ENCODE assay signal across 23 mouse cellular contexts in the genomic region with DNA sequence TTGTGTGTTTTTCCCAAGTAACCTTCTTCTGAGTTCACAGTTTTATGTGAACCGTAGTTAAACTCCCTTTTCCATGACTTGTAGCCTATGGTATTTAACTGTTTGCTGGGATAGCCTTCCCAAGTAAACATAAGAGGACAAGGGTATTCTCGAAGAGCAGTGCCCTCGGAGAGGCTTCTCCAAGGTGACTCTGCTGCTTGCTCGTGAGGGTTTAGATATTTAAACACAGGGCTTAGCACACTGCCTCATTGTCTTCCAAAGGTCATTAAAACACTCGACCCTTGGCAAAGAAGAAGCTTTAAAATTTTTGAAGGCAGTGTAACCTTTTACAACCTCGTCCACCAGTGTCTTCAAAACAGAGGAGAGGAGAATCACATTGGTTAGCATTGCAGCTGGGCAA.
DNase-seq lines count a peak whose midpoint lies in the region; ATAC-seq lines count a peak whose summit lies in the region.
"Had no signal": no experiment of that assay in that cellular context is flagged by ENCODE, and none has a peak within 500 bp of the region (broad histone marks: within the 10 kb centered on the region; RNA-seq: fewer than 3 reads in every experiment).

No protein-coding gene starts in this region.

- no peaks in the 10 kb centered on the region for H3K36me3 ChIP-seq in heart, embryonic 11.5 days (ENCODE audit: control insufficient read depth, insufficient read depth, low read length)
- no peaks in the 10 kb centered on the region; the same call in 1 of the 2 replicates for H3K36me3 ChIP-seq in kidney, embryonic 14.5 days (ENCODE audit: control insufficient read depth, insufficient read depth, low read length)
- H3K36me3 ChIP-seq in lung, embryonic 16.5 days (ENCODE audit: control insufficient read depth, insufficient read depth, low read length), result no peaks in the 10 kb centered on the region
- no peaks in the 10 kb centered on the region for H3K36me3 ChIP-seq in midbrain, embryonic 10.5 days
- H3K36me3 ChIP-seq: embryonic facial prominence, embryonic 12.5 days; liver, embryonic 13.5 days; midbrain, embryonic 15.5 days; neural tube, embryonic 15.5 days had no signal

- no peaks in the 10 kb centered on the region for H3K9me3 ChIP-seq in heart, embryonic 11.5 days (replicated peaks; ENCODE audit: control insufficient read depth, low read length)
- H3K9me3 ChIP-seq in kidney, embryonic 14.5 days (ENCODE audit: control insufficient read depth, low read length), result no peaks in the 10 kb centered on the region
- no peaks in the 10 kb centered on the region for H3K9me3 ChIP-seq in lung, embryonic 16.5 days (ENCODE audit: control insufficient read depth, low read length)
- H3K9me3 ChIP-seq in midbrain, embryonic 10.5 days (replicated peaks), result no peaks in the 10 kb centered on the region
- H3K9me3 ChIP-seq: embryonic facial prominence, embryonic 12.5 days; limb, embryonic 15.5 days; liver, embryonic 13.5 days; midbrain, embryonic 15.5 days; neural tube, embryonic 15.5 days had no signal

- WGBS in heart, embryonic 11.5 days (ENCODE audit: insufficient replicate concordance), result 36% methylated on average over 6 of the region's 6 CpGs
- 20% methylated on average over 6 of the region's 6 CpGs for WGBS in kidney, embryonic 14.5 days
- WGBS in lung, embryonic 16.5 days, result 30% methylated on average over 6 of the region's 6 CpGs
- WGBS in midbrain, embryonic 10.5 days, result 58% methylated on average over 6 of the region's 6 CpGs

- no peak overlapping the region for H3K4me3 ChIP-seq in heart, embryonic 11.5 days (ENCODE audit: low read depth, low read length)
- H3K4me3 ChIP-seq in kidney, embryonic 14.5 days (ENCODE audit: low read length), result no peak overlapping the region
- H3K4me3 ChIP-seq in lung, embryonic 16.5 days (ENCODE audit: low read length), result no peak overlapping the region
- no peak overlapping the region for H3K4me3 ChIP-seq in midbrain, embryonic 10.5 days
- H3K4me3 ChIP-seq: embryonic facial prominence, embryonic 12.5 days; limb, embryonic 15.5 days; liver, embryonic 13.5 days; midbrain, embryonic 15.5 days; neural tube, embryonic 15.5 days had no signal

- ATAC-seq in heart, embryonic 11.5 days (replicated peaks; ENCODE audit: insufficient number of reproducible peaks, low FRiP score, low TSS enrichment), result no peak
- ATAC-seq in kidney, embryonic 14.5 days (ENCODE audit: low FRiP score, low TSS enrichment), result no peak
- ATAC-seq in lung, embryonic 16.5 days (ENCODE audit: low read depth), result no peak
- ATAC-seq: forebrain, embryonic 14.5 days; hindbrain, embryonic 16.5 days; midbrain, embryonic 15.5 days had no signal

- H3K27me3 ChIP-seq in heart, embryonic 11.5 days (ENCODE audit: control insufficient read depth, insufficient read depth, low read length), result no peaks in the 10 kb centered on the region
- no peaks in the 10 kb centered on the region for H3K27me3 ChIP-seq in kidney, embryonic 14.5 days (ENCODE audit: control insufficient read depth, insufficient read depth, low read length)
- H3K27me3 ChIP-seq in lung, embryonic 16.5 days (ENCODE audit: control insufficient read depth, insufficient read depth, low read depth, low read length), result no peaks in the 10 kb centered on the region
- H3K27me3 ChIP-seq in midbrain, embryonic 10.5 days (ENCODE audit: low read depth, poor library complexity, severe bottlenecking), result no peaks in the 10 kb centered on the region
- H3K27me3 ChIP-seq: embryonic facial prominence, embryonic 12.5 days; limb, embryonic 15.5 days; liver, embryonic 13.5 days; midbrain, embryonic 15.5 days; neural tube, embryonic 15.5 days had no signal

- H3K27ac ChIP-seq in heart, embryonic 11.5 days (ENCODE audit: low read depth, low read length), result 0 out of 2 replicates have a peak overlapping the region, but pooled peaks have one; percentile 29
- H3K27ac ChIP-seq in kidney, embryonic 14.5 days (ENCODE audit: low read depth, low read length), result peak overlapping the region; percentile 24; the same call in 1 of the 2 replicates
- peak overlapping the region; percentile 3; the same call in 1 of the 2 replicates for H3K27ac ChIP-seq in lung, embryonic 16.5 days (ENCODE audit: low read length)
- no peak overlapping the region for H3K27ac ChIP-seq in midbrain, embryonic 10.5 days (replicated peaks)
- H3K27ac ChIP-seq: embryonic facial prominence, embryonic 12.5 days; limb, embryonic 15.5 days; liver, embryonic 13.5 days; midbrain, embryonic 15.5 days; neural tube, embryonic 15.5 days had no signal

- no peak overlapping the region for H3K9ac ChIP-seq in heart, embryonic 11.5 days (ENCODE audit: low read depth, low read length)
- no peak overlapping the region for H3K9ac ChIP-seq in kidney, embryonic 14.5 days (ENCODE audit: low read depth, low read length)
- no peak overlapping the region for H3K9ac ChIP-seq in lung, embryonic 16.5 days (ENCODE audit: low read length)
- H3K9ac ChIP-seq: embryonic facial prominence, embryonic 12.5 days; limb, embryonic 15.5 days; liver, embryonic 13.5 days; midbrain, embryonic 15.5 days; neural tube, embryonic 15.5 days had no signal

- no peaks in the 10 kb centered on the region for H3K4me1 ChIP-seq in heart, embryonic 11.5 days (ENCODE audit: control insufficient read depth, insufficient read depth, low read length)
- H3K4me1 ChIP-seq in kidney, embryonic 14.5 days (ENCODE audit: control insufficient read depth, insufficient read depth, low read length), result peaks cover 11% of the 10 kb centered on the region
- no peaks in the 10 kb centered on the region for H3K4me1 ChIP-seq in lung, embryonic 16.5 days (replicated peaks; ENCODE audit: control insufficient read depth, insufficient read depth, low read length)
- H3K4me1 ChIP-seq in midbrain, embryonic 10.5 days, result no peaks in the 10 kb centered on the region
- H3K4me1 ChIP-seq: embryonic facial prominence, embryonic 12.5 days; liver, embryonic 13.5 days; midbrain, embryonic 15.5 days; neural tube, embryonic 15.5 days had no signal

- H3K4me2 ChIP-seq in heart, embryonic 11.5 days, result no peak overlapping the region
- H3K4me2 ChIP-seq in kidney, embryonic 14.5 days (replicated peaks; ENCODE audit: low read depth, low read length), result no peak overlapping the region
- no peak overlapping the region for H3K4me2 ChIP-seq in lung, embryonic 16.5 days (ENCODE audit: low read depth, low read length)
- H3K4me2 ChIP-seq: embryonic facial prominence, embryonic 12.5 days; limb, embryonic 15.5 days; liver, embryonic 13.5 days; midbrain, embryonic 15.5 days; neural tube, embryonic 15.5 days had no signal

- no peak for DNase-seq in heart, postnatal 4 days
- DNase-seq in kidney, adult 11 months, result no peak
- no peak for DNase-seq in lung, postnatal 10 days
- no peak for DNase-seq in midbrain, embryonic 10.5 days (ENCODE audit: low spot score)
- DNase-seq: adrenal gland, postnatal 25 days; B cell, adult 2 months; cerebellum, adult 11-12 months; cerebellum, adult 9-11 months; gastrocnemius, postnatal 36 days; liver, embryonic 13.5 days; lung, adult 18-20 months; lung, postnatal 14 days; right cerebral cortex, postnatal 25 days; thymus, postnatal 14 days had no signal
